Mouse (Mus musculus) C2C12 (cell line): ENCODE results near the gene H2-Ke6. TPM values are rescaled to one million over a fixed set of nuclear protein-coding genes. Genes with fewer than 3 reads are reported as not detected.

Source experiments
- H3K27me3 ChIP-seq: one replicate; pipeline ENCODE4 v1.6.1; 2011; ENCODE audit not compliant: control insufficient read depth, insufficient read depth, insufficient read length
- H3K36me3 ChIP-seq: one replicate; pipeline ENCODE4 v1.6.1; 2011; ENCODE audit not compliant: control insufficient read depth, insufficient read depth
- H3K4me3 ChIP-seq: one replicate; pipeline ENCODE4 v1.5.1; 2011; ENCODE audit warnings: mild to moderate bottlenecking, control low read depth; ENCODE audit not compliant: poor library complexity, insufficient read depth, severe bottlenecking
- H3K79me2 ChIP-seq: one replicate; pipeline ENCODE4 v1.6.1; 2011; ENCODE audit not compliant: control insufficient read depth, insufficient read depth
- H3K79me3 ChIP-seq: one replicate; pipeline ENCODE4 v1.6.1; 2011; ENCODE audit warnings: low read depth, control low read depth
- H3ac ChIP-seq: one replicate; pipeline ENCODE3; 2011; ENCODE audit warnings: low read depth; ENCODE audit not compliant: control insufficient read depth, insufficient read length
- CEBPB ChIP-seq: IDR thresholded peaks from one replicate; pipeline ENCODE4 v1.6.1; 2011; ENCODE audit warnings: low read depth, mild to moderate bottlenecking, control low read depth, moderate library complexity
- CTCF ChIP-seq: IDR thresholded peaks from one replicate; pipeline ENCODE4 v1.5.1; 2011; ENCODE audit not compliant: control insufficient read depth, insufficient read depth, insufficient read length
- FOSL1 ChIP-seq: IDR thresholded peaks from one replicate; pipeline ENCODE4 v1.8.0; 2011; ENCODE audit warnings: mild to moderate bottlenecking, low read length; ENCODE audit not compliant: poor library complexity, insufficient read depth, severe bottlenecking
- MAX ChIP-seq: IDR thresholded peaks from one replicate; pipeline ENCODE4 v1.6.1; 2011; ENCODE audit warnings: mild to moderate bottlenecking, control low read depth
- MYOD1 ChIP-seq: IDR thresholded peaks from one replicate; pipeline ENCODE4 v1.6.1; 2011; ENCODE audit warnings: low read depth; ENCODE audit not compliant: control insufficient read depth, insufficient read length
- MYOG ChIP-seq: IDR thresholded peaks from one replicate; pipeline ENCODE4 v1.6.1; 2011; ENCODE audit not compliant: control insufficient read depth, insufficient read length; ENCODE audit errors: extremely low read depth
- USF1 ChIP-seq: IDR thresholded peaks from one replicate; pipeline ENCODE4 v1.6.1; 2011; ENCODE audit warnings: low read depth, mild to moderate bottlenecking, control low read depth, moderate library complexity
- long read RNA-seq, 2 experiments: library from polyadenylated mRNA; unstranded; transcript quantifications; one replicate each; pipeline ENCODE4 v2.0.0; 2019 to 2020
- polyA plus RNA-seq: library from polyadenylated mRNA; unstranded; fragments of >200 nt; fragmentation: generic; extraction: Trizol; gene quantifications from one replicate; pipeline ENCODE4 v1.2.1, GENCODE M21; 2012; ENCODE audit warnings: missing spikeins

H2-Ke6 gene
- 17.6 TPM for polyA plus RNA-seq
- long read RNA-seq, experiment 1, transcript H2-Ke6-201 (9 exons, 965 nt): major isoform, 23 of 32 reads
- long read RNA-seq, experiment 1, partial matches to known transcripts: 4 of 32 reads
- long read RNA-seq, experiment 1, other reads (novel, unspliced or antisense): 3 of 32 reads
- long read RNA-seq, experiment 2, partial matches to known transcripts: 4 of 11 reads
- long read RNA-seq, experiment 2, other reads (novel, unspliced or antisense): 3 of 11 reads

- Histone ChIP-seq H3ac (peak within 1 kb of the TSS; percentile 78), H3K4me3 (peak within 1 kb of the TSS; percentile 38)
- TF ChIP-seq MYOG (no peak), MAX (peak; percentile 45), MYOD1 (no peak), USF1 (no peak), FOSL1 (no peak), CTCF (peak; percentile 55), CEBPB (no peak)
These were observed at the start of gene H2-Ke6 for GRCm38 (mm10) chr17:34027656-34028223. Gene H2-Ke6 (minus strand): TSS chr17:34028060.

GRCm38 (mm10) chr17:34077549-34077948 lies 49.7 kb upstream of the H2-Ke6 start:
- TF ChIP-seq FOSL1 (no peak), MYOG (no peak), MAX (no peak), CEBPB (no peak), USF1 (no peak), CTCF (no peak), MYOD1 (no peak)
- Histone ChIP-seq H3K27me3 (no peaks in the 10 kb centered on the region), H3K4me3 (no peak overlapping the region), H3K36me3 (no peaks in the 10 kb centered on the region), H3K79me3 (no peaks in the 10 kb centered on the region), H3K79me2 (no peaks in the 10 kb centered on the region), H3ac (no peak overlapping the region)

More at GRCm38 (mm10) chr17:34027656-34028223, at the start of gene H2-Ke6:
- H3K27me3 ChIP-seq: no peaks in the 10 kb centered on the region
- peaks cover 39% of the 10 kb centered on the region for H3K79me2 ChIP-seq
- H3K36me3 ChIP-seq: peaks cover 24% of the 10 kb centered on the region
- peaks cover 29% of the 10 kb centered on the region for H3K79me3 ChIP-seq

GRCm38 (mm10) chr17:34075271-34075670 lies 47.4 kb upstream of the H2-Ke6 start:
- no peak overlapping the region for H3ac ChIP-seq
- TF ChIP-seq MAX (no peak), FOSL1 (no peak), MYOG (no peak), CTCF (no peak), USF1 (no peak), CEBPB (no peak), MYOD1 (no peak)
- H3K27me3 ChIP-seq: no peaks in the 10 kb centered on the region
- no peaks in the 10 kb centered on the region for H3K36me3 ChIP-seq
- no peaks in the 10 kb centered on the region for H3K79me2 ChIP-seq
- no peak overlapping the region for H3K4me3 ChIP-seq
- H3K79me3 ChIP-seq: no peaks in the 10 kb centered on the region

- Histone ChIP-seq H3K4me3 (no peak overlapping the region), H3K36me3 (no peaks in the 10 kb centered on the region), H3K79me2 (no peaks in the 10 kb centered on the region), H3K27me3 (peaks cover 1% of the 10 kb centered on the region), H3K79me3 (no peaks in the 10 kb centered on the region), H3ac (no peak overlapping the region)
- TF ChIP-seq MYOG (no peak), FOSL1 (no peak), CTCF (no peak), USF1 (no peak), MYOD1 (no peak), CEBPB (no peak), MAX (no peak)
These were observed 44.2 kb upstream of the H2-Ke6 start for GRCm38 (mm10) chr17:34072091-34072490.

- Histone ChIP-seq H3K4me3 (no peak overlapping the region), H3K79me3 (no peaks in the 10 kb centered on the region), H3ac (no peak overlapping the region), H3K79me2 (no peaks in the 10 kb centered on the region), H3K36me3 (no peaks in the 10 kb centered on the region), H3K27me3 (peaks cover 3% of the 10 kb centered on the region)
- TF ChIP-seq MYOG: no peak
- no peak for TF ChIP-seq MAX
- TF ChIP-seq CTCF: no peak
- TF ChIP-seq MYOD1: no peak
- no peak for TF ChIP-seq USF1
- TF ChIP-seq FOSL1: no peak
- TF ChIP-seq CEBPB: no peak
These were observed 41.0 kb upstream of the H2-Ke6 start for GRCm38 (mm10) chr17:34068864-34069263.
